Mouse (Mus musculus) cerebellum, adult 9-11 months (tissue): ENCODE data around the gene Ap3d1.

Source experiments
- DNase-seq: peaks from one replicate; pipeline ENCODE4 v3.0.0; 2022

Gene Ap3d1

DNA sequence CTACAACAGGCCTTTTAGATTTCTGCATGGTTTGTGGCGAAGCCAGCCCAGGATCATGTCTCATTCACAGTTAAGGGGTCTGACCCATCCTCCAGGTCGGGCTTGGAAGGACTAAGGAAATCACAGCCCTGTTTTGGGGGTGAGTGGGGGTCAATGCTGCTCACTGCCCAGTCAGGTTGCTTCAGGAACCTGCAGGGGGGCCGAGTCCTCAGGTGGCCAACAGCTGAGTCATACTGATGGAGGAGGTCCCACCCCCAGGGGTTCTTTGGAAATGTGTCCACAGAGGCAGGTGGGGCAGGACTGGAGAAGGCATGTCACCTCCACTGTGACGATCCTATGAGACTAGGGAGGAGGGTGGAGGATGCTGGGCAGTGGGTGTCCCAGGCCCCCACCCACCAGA is 76.6 kb downstream of the Ap3d1 start:
- peak; percentile 74 for DNase-seq

- DNase-seq: no peak
Measured at GRCm38 (mm10) chr10:80665016-80665380, 77.1 kb downstream of the Ap3d1 start.

GRCm38 (mm10) chr10:80664197-80665015 is 77.7 kb downstream of the Ap3d1 start:
- peak; percentile 85 for DNase-seq

- DNase-seq: no peak
Measured at GRCm38 (mm10) chr10:80663485-80664196, 78.4 kb downstream of the Ap3d1 start.

GRCm38 (mm10) chr10:80661149-80661548 is 80.9 kb downstream of the Ap3d1 start:
- DNase-seq: no peak

GRCm38 (mm10) chr10:80659213-80659612 is 82.9 kb downstream of the Ap3d1 start:
- DNase-seq: peak; percentile 70

DNA sequence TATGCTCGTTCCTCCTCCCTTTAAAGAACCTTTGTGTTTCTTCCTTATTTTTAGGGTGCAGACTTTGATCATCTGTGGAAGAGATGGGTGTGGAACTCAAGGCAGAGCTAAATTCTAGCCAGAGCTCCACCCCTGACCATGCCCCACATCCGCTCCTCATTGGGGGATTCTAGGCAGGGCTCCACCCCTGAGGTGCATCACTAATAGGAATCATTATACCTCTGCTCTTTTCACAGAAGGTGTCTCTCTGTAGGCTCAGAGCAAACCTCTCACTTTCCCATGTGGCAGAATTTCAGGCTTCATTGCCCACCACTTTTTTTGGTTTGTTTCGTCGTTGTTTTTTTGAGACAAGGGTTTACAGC is 83.2 kb downstream of the Ap3d1 start:
- DNase-seq: no peak

DNA sequence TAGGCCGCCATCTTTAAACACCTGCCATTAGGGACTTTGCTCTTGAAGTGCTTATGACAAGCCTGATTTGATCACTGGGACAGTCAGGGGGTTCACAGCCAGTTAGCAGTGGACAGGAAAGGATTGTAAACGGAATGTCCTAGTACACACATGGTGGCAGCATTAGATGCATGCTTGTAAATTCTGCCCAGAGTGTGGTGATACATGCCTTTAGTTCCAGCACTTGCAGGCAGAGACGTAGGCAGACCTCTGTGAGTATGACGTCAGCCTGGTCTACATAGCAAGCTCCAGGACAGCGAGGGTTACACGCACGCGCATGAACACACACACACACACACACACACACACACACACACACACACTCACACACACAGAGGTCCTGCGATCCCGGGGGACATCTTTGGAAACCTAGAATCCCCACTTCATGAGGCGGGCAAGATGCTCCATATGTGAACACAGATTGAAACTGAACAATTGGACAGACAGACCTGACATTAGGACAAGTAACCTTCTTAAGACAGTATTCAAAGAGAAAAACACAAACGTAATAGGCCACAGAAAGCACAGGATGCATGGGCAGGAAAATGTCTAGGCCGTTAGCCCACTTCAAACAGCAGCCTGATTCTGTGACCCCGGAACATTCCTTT is 83.7 kb downstream of the Ap3d1 start:
- no peak for DNase-seq
